Mouse (Mus musculus) kidney, adult 11 months (tissue): ENCODE results near the gene Chrm5.
A peak's percentile ranks its signal among the peaks of the same experiment; 100 is the strongest.

Experiments
- DNase-seq: peaks from one replicate; pipeline ENCODE4 v3.0.0; 2022

Chrm5 gene

GRCm38 (mm10) chr2:112480669-112481068, at the start of gene Chrm5:
Gene Chrm5 (minus strand): TSS chr2:112480769.
- no peak for DNase-seq

DNA sequence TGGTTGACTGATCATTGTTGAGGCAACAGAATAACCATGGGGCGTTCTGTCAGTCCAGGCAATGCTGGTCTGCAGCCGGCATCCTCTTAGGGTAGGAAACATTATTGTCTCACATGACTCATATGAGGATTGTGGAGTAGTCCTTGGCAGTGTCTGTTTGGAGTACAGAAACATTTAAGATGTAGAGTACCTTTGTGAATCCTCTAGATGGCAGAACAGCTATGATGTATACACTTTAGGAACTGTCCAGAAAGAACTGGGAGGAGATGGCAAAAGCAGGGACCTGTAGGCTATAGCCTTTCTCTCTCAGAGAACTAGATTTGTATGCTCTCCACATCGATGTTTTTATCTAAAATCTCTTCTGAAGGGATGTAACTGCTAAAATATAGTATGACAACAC, 46.4 kb upstream of the Chrm5 start:
- no peak for DNase-seq

DNA sequence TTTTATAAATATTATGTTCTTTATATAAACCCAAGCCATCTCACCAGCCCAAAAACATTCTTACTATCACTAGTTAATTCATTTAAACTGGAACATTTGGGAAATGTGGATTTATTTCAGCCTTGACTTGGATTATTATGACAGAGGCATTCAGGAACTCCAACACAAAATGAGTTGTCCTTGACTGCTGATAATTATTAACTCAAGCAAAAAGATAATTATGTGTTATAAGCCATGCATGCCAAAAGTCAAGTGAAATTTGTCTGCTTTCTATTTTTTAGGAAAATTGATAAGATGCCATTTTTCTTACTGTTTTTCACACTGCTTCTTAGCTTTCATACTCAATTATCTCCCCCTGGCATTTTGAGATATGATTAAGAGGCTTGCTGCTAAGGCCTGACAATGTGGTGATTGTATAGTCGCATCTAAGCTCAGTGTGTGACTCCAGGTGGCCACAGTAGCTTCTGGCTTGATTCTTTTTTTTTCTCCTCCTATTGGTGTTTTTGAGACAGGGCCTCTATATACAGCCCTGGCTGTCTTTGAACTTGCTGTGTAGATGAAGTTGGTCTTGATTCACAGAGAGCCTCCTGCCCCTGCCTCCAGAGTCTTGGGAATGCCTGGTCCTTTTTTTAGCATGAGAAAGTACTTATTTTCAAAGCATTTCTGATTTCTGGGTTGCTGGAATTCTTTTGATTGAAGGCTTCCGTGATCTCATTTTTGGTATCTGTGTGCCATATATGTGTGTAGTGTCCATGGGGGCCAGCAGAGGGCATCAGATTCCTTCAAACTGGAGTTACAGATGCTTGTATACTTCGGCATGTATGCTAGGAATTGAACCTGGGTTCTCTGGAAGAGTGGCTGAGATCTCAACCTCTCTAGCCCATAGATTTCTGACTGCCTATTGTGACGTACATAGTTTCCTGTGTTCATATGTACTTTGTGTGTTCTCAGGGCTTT, 40.2 kb upstream of the Chrm5 start:
- no peak for DNase-seq

GRCm38 (mm10) chr2:112518541-112518940, 38.0 kb upstream of the Chrm5 start:
- no peak for DNase-seq

DNA sequence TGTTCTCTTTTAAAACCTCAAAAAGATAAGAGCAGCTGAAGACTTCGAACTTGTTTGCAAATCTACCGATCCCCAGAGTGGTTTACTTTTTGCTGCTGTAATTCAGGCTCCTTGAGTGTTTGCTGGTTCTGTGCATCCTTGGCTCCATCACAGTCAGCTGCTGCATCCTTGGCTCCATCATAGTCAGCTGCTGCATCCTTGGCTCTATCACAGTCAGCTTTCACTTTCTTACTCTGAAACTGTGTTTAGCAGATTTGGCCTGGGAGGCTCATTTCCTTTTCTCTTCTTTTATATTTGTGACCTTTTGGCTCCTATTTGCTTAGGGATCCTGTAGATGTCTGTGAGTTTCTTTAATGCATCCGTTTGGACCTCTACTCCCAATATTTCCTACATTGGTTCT, 36.6 kb upstream of the Chrm5 start:
- DNase-seq, result no peak

DNA sequence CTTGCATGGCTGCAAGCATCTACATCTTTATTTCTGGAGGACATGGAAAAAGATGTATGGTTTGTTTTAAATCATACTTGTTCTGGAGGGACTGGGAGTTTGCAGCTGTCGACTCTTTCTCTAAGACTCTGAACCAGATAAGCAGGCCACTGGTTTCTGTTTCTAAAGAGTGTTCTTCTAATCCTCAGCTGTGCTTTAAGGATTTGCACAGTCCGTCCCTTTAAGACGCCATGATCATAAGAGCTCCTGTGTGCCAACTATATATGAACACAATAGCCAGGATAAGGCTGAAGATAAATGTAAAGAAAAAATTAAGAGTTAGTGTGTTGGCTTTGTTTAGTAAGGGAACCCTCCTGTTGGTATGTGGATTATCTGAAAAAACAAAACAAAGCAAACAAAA, 36.2 kb upstream of the Chrm5 start:
- DNase-seq, result no peak

DNA sequence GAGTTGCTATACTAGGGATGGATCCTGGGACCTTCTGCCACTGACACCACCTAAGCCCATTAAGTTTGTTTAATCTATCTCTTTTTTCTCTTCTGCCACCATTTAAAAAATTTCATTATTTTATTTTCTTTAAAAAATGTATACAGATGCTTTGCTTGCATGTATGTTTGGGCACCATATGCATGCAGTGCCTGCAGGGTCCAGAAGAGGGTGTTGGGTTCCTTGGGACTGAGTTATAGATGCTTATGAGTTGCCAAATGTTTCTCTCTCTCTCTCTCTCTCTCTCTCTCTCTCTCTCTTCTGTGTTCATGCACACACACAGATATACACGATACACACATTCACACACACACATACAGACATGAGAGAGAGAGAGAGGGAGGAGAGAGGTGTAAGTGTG, 32.5 kb upstream of the Chrm5 start:
- no peak for DNase-seq

DNA sequence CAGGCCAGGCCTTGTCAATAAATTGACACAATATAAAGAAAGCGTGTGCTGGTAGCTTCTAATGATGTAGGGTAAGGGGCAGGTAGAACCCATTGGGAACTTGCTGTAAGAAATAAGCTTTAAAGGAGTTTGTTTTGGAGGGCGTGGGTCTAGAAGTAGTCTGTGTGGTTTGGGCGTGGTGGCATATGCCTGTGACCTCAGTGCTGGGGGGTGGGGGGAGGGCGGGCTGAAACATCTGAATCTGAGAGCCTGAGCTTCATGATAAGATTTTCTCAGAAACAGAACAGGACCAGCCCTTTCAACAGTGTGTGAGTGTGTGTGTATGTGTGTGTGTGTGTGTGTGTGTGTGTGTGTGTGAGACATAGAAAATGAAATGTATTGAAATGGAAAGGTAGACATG, 29.6 kb upstream of the Chrm5 start:
- DNase-seq, result no peak

DNA sequence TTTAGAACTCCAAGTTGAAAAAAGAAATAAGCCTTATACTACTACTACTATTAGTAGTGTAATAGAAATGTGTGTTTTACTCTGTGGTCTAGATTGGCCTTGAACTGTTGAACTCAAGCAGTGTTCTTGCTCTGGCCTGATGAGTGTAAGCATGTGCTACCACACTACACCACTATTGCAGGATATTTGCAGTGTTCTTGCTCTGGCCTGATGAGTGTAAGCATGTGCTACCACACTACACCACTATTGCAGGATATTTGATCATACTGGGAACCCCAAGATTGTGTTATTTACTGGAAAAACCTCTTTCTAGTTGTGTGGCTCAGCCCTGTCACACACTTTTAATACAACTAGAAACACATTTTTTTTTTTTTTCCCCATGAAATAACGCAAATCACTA, 26.9 kb upstream of the Chrm5 start:
- DNase-seq, result no peak

DNA sequence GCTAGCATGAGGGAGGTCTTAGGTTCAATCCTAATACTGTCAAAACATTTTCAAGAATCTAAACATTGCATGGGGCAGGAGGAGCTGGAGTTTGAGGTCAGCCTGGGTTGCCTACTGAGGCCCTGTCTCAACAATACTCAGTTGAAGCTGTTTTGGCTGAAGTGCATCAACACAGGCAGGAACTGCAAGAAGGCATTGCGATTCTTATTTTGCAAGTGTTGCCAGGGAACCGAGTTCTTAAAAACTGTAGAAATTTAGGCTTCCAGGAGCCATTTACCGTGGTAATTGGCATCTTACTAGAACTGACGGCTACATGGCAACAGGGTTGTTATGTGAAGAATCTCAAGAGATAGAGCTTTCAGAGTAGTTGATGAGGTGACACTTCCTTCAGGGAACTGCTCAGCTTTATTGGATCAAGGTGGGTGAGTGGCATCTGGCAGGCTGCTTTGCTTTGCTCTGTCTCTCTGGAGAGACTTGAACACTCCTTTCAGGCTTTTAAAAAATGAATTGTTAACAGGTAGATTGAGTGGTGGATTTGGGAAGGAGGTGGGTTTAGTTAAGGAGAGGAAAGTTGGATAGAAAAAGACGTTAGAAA, 26.4 kb upstream of the Chrm5 start:
- no peak for DNase-seq

DNA sequence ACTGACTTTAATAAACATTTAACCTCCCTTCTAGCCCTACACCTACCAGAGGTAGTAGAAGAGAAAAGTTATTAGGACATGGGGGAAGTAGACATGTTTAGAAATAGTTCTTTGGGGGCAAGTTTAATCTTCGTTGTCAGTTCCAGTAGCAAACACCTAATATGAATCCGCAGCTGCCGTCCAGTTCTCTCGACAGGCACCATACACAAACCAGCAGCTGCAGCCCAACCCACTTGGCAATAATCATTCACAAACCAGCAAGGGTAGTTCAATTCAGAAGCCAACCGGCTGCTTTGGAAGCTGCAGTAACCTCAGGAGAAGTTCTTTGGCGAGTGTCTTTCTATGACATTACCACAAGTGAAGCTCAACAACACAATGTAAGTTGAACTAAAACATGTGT, 23.4 kb upstream of the Chrm5 start:
- no peak for DNase-seq

DNA sequence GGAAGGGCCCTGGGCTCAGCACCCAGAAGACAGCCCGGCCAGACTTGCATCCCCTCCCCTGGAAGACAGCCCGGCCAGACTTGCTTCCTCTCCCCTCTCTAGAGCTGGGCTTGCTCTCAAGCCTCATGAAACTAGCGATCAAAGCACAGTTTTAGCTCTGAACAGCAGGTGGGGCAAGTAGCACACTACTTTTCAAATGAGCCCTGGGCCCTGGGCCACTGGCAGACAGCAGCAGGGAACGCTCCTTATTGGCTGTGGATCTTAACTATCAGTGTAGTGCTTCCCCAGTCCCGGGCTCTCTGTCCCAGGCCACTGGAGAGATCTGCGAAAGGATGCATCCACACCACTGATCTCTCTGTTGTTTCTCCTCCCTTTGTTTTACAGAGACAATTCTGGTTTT, 20.6 kb upstream of the Chrm5 start:
- peak; percentile 64 for DNase-seq

DNA sequence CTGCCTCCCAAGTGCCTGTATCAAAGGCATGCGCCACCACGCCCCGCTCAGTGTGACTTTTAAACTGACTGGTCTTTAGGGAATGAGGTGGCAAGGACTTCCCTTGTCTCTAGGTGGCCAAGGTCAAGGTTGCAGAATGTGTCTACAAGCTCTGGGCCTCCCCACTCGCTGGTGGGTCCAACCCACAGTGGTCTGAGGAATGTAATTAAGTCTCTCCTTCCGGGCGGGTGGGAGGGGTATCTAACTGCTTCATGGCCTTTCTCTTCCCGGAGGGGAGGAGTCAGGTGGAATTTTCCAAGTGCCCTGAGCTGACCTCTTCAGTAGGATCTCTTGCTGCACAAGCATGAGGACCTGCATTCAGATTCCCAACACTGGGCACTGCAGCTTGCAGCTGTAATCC, 17.3 kb upstream of the Chrm5 start:
- DNase-seq, result peak; percentile 54

- no peak for DNase-seq
Measured at GRCm38 (mm10) chr2:112493539-112494260, 13.1 kb upstream of the Chrm5 start.

GRCm38 (mm10) chr2:112492856-112493538, 12.4 kb upstream of the Chrm5 start, which contains the start of gene Aven:
Gene Aven (plus strand): TSS chr2:112492964.
- peak; percentile 85 for DNase-seq

- DNase-seq, result no peak
Measured at GRCm38 (mm10) chr2:112492431-112492855, 11.9 kb upstream of the Chrm5 start.

- no peak for DNase-seq
Measured at GRCm38 (mm10) chr2:112491629-112492028, 11.1 kb upstream of the Chrm5 start.

DNA sequence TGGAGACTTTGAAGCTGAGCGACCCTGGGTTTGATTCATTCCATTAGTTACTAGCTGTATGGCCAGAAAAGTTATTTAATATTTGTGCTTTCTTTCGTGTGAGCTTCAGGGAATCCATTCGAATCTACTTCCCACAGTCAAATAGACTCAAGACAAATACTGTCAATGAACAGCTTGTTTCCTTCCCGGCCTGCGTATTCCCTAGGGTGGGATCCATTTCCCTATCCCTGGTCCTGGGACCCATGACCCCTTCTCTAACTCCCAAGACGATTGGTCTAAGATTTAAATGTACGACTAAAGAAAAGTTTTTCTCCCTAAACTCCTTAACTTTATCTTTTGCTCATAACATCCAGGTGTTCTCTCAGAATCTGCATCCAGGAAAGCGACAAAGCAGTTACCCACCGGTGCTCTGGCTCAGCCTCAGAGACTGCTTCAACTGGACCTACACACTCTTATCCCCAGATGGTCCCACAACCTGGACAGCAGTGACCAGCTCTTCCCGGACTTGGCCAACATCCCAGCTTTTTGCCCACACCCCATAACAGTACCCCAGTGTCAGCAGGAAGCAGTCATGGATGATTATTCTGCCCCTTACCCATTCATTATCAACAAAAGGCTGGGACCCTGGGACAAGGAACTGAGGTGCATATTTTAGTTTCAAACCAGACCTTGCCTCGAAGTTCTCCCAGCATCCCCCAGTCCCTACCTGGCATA, 10.1 kb upstream of the Chrm5 start:
- no peak for DNase-seq

DNA sequence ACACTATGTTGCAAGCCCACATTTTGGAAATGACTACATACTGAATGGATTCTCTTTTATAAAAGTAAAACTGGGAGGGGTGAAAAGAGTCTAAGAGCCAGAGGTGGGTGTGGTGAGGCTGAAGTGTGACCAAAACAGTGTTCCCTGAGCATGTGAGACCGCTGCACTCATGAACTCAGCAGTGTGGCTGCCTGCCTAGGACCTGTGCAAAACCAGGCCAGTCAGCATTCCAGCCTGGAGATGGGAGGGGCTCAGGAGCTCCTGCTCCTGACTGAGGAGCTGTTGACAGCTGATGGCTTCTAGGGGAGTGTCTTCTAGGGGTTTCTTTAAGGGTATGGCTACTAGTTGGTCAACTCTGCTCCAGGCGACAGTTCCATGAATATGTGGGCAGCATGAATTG, 4.3 kb upstream of the Chrm5 start:
- DNase-seq, result no peak

- DNase-seq, result no peak
Measured at GRCm38 (mm10) chr2:112483334-112483651, 2.7 kb upstream of the Chrm5 start.

- no peak for DNase-seq
Measured at GRCm38 (mm10) chr2:112482533-112483333, 2.2 kb upstream of the Chrm5 start.

- no peak for DNase-seq
Measured at GRCm38 (mm10) chr2:112481564-112481963, 995 bp upstream of the Chrm5 start.
